ENCODE assay signal across 23 mouse cellular contexts in genomic region chr4:80967526-80967925, GRCm38 (mm10). TPM values are rescaled to one million over a fixed set of nuclear protein-coding genes. Genes with fewer than 3 reads are reported as not detected.
"Had no signal": no experiment of that assay in that cellular context is flagged by ENCODE, and none has a peak within 500 bp of the region (broad histone marks: within the 10 kb centered on the region; RNA-seq: fewer than 3 reads in every experiment).

No protein-coding gene starts in this region.

- H3K27ac ChIP-seq: lung, embryonic 15.5 days; macrophage; midbrain, embryonic 13.5 days; midbrain, embryonic 15.5 days; neural tube, embryonic 12.5 days had no signal

- H3K4me1 ChIP-seq: lung, embryonic 15.5 days; megakaryocyte, embryonic 14.5 days; midbrain, embryonic 13.5 days; midbrain, embryonic 15.5 days; neural tube, embryonic 12.5 days had no signal

- H3K4me2 ChIP-seq: lung, embryonic 15.5 days; midbrain, embryonic 11.5 days; midbrain, embryonic 13.5 days; midbrain, embryonic 15.5 days; neural tube, embryonic 12.5 days had no signal

- DNase-seq: liver, postnatal 0 days; lung, adult 2 months; lung, postnatal 14 days; lung, postnatal 36 days; retina, postnatal 1 day; right cerebral cortex, adult 18-20 months; right cerebral cortex, postnatal 25 days; right cerebral cortex, postnatal 4 days; spleen, adult 18-20 months; thymus, adult 18-20 months; thymus, postnatal 25 days; thymus, postnatal 4 days had no signal

- H3K9ac ChIP-seq: liver, postnatal 0 days; lung, embryonic 15.5 days; midbrain, embryonic 13.5 days; midbrain, embryonic 15.5 days; neural tube, embryonic 12.5 days had no signal

- H3K36me3 ChIP-seq: lung, embryonic 15.5 days; midbrain, embryonic 13.5 days; midbrain, embryonic 15.5 days; neural tube, embryonic 12.5 days had no signal

- ATAC-seq: liver, postnatal 0 days; lung, postnatal 0 days; midbrain, embryonic 13.5 days; midbrain, embryonic 15.5 days had no signal

- H3K27me3 ChIP-seq: lung, embryonic 15.5 days; megakaryocyte, embryonic 14.5 days; midbrain, embryonic 13.5 days; midbrain, embryonic 15.5 days; neural tube, embryonic 12.5 days had no signal

- H3K4me3 ChIP-seq: lung, embryonic 15.5 days; megakaryocyte, embryonic 14.5 days; midbrain, embryonic 13.5 days; midbrain, embryonic 15.5 days; neural tube, embryonic 12.5 days had no signal

- H3K9me3 ChIP-seq: lung, embryonic 15.5 days; midbrain, embryonic 15.5 days had no signal

RNA-seq across cellular contexts. Expression of gene Lurap1l, which starts 57.1 kb away (rescaled TPM):
- total RNA-seq: megakaryocyte progenitor cell, adult 5-6 weeks; monocyte, adult 5-6 weeks; neutrophil, adult 5-6 weeks had no signal
- polyA plus RNA-seq: macrophage had no signal
